Mouse (Mus musculus): Measurements from ENCODE around the gene Prlh. TPM values are rescaled to one million over a fixed set of nuclear protein-coding genes. Genes with fewer than 3 reads are reported as not detected.
A peak's percentile ranks its signal among the peaks of the same experiment; 100 is the strongest.

Gene Prlh
- polyA plus RNA-seq, 1 experiment: not detected

DNA sequence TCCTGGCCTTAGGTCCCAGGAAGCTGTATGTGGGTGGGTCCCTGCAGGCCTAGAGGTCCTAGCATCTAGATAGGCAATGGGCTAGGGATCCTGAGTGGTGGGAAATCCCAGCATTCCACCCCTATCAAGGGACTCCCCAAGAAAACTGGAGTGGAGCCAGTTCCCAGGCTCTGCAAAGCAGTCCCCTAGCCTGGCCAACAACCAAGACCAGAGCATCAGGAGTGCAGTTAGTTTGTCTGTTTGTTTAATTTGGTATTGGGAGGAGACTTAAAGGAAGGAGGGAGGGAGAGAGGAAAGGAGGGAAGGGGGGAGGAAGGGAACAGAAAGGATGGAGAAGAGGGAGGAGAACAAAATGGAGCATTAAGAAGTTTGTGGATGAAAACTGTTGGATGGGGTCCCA lies 43.7 kb upstream of the Prlh start:
- H3ac ChIP-seq (ENCODE audit: control insufficient read depth, insufficient read length, low read depth): no peak overlapping the region
- no peak overlapping the region for H3K4me3 ChIP-seq (ENCODE audit: insufficient read depth, poor library complexity, severe bottlenecking)
- no peaks in the 10 kb centered on the region for H3K79me2 ChIP-seq (ENCODE audit: control insufficient read depth, insufficient read depth)
- H3K36me3 ChIP-seq (ENCODE audit: control insufficient read depth, insufficient read depth): no peaks in the 10 kb centered on the region
- no peaks in the 10 kb centered on the region for H3K27me3 ChIP-seq (ENCODE audit: control insufficient read depth, insufficient read depth, insufficient read length)
- no peaks in the 10 kb centered on the region for H3K79me3 ChIP-seq (ENCODE audit: low read depth)
- no peak for TF ChIP-seq MYOG (IDR thresholded peaks at IDR 0.05; ENCODE audit: control insufficient read depth, extremely low read depth, insufficient read length)
- no peak for TF ChIP-seq MAX (IDR thresholded peaks at IDR 0.05)
- no peak for TF ChIP-seq FOSL1 (IDR thresholded peaks at IDR 0.05; ENCODE audit: insufficient read depth, low read length, poor library complexity, severe bottlenecking)
- no peak for TF ChIP-seq CTCF (IDR thresholded peaks at IDR 0.05; ENCODE audit: control insufficient read depth, insufficient read depth, insufficient read length)
- no peak for TF ChIP-seq USF1 (IDR thresholded peaks at IDR 0.05; ENCODE audit: low read depth)
- TF ChIP-seq MYOD1 (IDR thresholded peaks at IDR 0.05; ENCODE audit: control insufficient read depth, insufficient read length, low read depth): no peak
- TF ChIP-seq CEBPB (IDR thresholded peaks at IDR 0.05; ENCODE audit: low read depth): no peak

DNA sequence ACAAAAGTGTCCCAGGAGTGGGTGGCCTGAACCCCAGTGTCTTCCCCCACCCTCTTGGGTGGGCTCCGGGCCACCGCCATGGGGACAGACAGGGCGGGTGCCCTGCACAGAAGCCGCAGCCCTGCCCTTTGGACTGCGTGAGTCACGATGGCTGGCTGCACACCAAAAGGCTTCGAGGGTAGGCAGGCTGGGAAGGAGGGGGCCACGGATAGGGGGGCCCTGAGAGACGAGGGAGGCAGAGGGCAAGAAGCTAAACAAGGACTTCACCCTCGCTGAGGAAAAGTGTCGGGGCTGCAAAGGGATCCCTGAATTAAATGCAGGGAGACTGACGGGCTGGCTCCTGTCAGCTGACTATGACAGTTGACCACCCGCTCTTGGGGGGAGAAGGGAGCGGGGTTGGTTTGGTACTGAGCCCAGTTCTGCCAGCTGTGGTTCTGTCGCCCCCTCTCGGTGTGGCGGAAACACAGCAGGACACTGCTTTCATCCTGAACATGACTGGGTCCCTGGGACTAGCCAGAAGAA lies 43.2 kb upstream of the Prlh start:
- Histone ChIP-seq H3K4me3 (ENCODE audit: insufficient read depth, poor library complexity, severe bottlenecking) (no peak overlapping the region), H3K36me3 (ENCODE audit: control insufficient read depth, insufficient read depth) (no peaks in the 10 kb centered on the region), H3ac (ENCODE audit: control insufficient read depth, insufficient read length, low read depth) (peak overlapping the region; percentile 1), H3K79me3 (ENCODE audit: low read depth) (no peaks in the 10 kb centered on the region), H3K79me2 (ENCODE audit: control insufficient read depth, insufficient read depth) (no peaks in the 10 kb centered on the region), H3K27me3 (ENCODE audit: control insufficient read depth, insufficient read depth, insufficient read length) (no peaks in the 10 kb centered on the region)
- TF ChIP-seq CEBPB (IDR thresholded peaks at IDR 0.05; ENCODE audit: low read depth): no peak
- TF ChIP-seq MAX (IDR thresholded peaks at IDR 0.05): no peak
- TF ChIP-seq USF1 (IDR thresholded peaks at IDR 0.05; ENCODE audit: low read depth): no peak
- TF ChIP-seq CTCF (IDR thresholded peaks at IDR 0.05; ENCODE audit: control insufficient read depth, insufficient read depth, insufficient read length): peak; percentile 73
- no peak for TF ChIP-seq MYOG (IDR thresholded peaks at IDR 0.05; ENCODE audit: control insufficient read depth, extremely low read depth, insufficient read length)
- TF ChIP-seq FOSL1 (IDR thresholded peaks at IDR 0.05; ENCODE audit: insufficient read depth, low read length, poor library complexity, severe bottlenecking): peak; percentile 9
- no peak for TF ChIP-seq MYOD1 (IDR thresholded peaks at IDR 0.05; ENCODE audit: control insufficient read depth, insufficient read length, low read depth)

DNA sequence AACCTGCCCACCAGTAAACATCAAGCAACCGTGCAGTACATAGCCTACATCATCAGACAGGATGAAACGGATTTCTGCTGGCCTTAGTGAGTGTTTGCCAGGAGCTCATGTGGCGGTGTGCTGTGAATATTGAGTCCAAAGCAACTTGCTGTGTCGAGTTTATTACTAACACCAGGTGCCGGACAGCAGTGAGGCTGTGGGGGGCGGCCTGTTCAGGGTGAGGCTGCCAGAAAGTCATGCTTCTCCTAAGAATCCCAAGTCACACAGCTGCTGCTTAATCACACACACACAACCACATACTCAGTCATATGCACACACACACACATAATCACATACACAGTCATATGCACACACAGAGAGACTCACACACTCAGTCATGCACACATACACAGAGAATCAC lies 39.7 kb upstream of the Prlh start:
- H3K79me3 ChIP-seq (ENCODE audit: low read depth): no peaks in the 10 kb centered on the region
- H3ac ChIP-seq (ENCODE audit: control insufficient read depth, insufficient read length, low read depth): no peak overlapping the region

DNA sequence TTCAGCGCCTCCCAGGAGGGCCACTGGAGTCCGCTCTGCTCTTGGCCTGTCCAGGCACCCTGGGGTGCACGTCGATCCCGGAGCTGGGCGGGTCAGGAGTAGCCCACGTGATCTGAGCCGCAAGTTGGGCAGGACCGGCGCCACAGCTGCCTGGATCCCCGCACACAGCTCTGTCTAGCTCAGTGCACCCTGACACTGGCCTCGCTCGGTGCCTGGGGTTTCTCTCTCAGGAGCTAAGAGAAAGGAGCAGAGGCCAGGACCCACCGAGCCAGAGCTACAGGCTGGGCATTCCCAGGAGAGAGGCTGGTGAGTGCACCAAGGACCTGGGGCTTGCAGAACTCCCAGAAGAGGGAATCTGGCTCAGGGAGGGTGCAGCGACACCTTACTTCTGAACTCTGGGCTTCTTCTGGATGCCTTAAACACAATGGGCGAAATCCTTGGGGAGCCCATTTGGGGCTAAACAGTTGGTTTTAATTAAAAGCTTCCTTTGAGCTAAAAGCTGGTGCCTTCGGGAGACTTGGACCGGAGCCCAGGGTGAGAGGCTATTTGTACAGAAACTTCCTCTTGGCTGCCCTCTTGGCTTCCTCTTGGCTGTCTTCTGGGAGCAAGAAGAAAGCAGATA lies 37.8 kb upstream of the Prlh start, which contains the start of gene Mlph:
Gene Mlph, plus strand, starts transcription at position 138 of the 622 bp plus-strand sequence.
- Histone ChIP-seq H3ac (ENCODE audit: control insufficient read depth, insufficient read length, low read depth) (no peak within 1 kb of the TSS), H3K79me3 (ENCODE audit: low read depth) (no peaks in the 10 kb centered on the region), H3K27me3 (ENCODE audit: control insufficient read depth, insufficient read depth, insufficient read length) (no peaks in the 10 kb centered on the region), H3K79me2 (ENCODE audit: control insufficient read depth, insufficient read depth) (no peaks in the 10 kb centered on the region), H3K4me3 (ENCODE audit: insufficient read depth, poor library complexity, severe bottlenecking) (no peak within 1 kb of the TSS), H3K36me3 (ENCODE audit: control insufficient read depth, insufficient read depth) (no peaks in the 10 kb centered on the region)
- TF ChIP-seq USF1 (IDR thresholded peaks at IDR 0.05; ENCODE audit: low read depth): peak; percentile 31
- TF ChIP-seq CTCF (IDR thresholded peaks at IDR 0.05; ENCODE audit: control insufficient read depth, insufficient read depth, insufficient read length): no peak

More for the DNA sequence above, 39.7 kb upstream of the Prlh start:
- Histone ChIP-seq H3K4me3 (ENCODE audit: insufficient read depth, poor library complexity, severe bottlenecking) (no peak overlapping the region), H3K79me2 (ENCODE audit: control insufficient read depth, insufficient read depth) (no peaks in the 10 kb centered on the region), H3K36me3 (ENCODE audit: control insufficient read depth, insufficient read depth) (no peaks in the 10 kb centered on the region), H3K27me3 (ENCODE audit: control insufficient read depth, insufficient read depth, insufficient read length) (no peaks in the 10 kb centered on the region)
- TF ChIP-seq MAX (IDR thresholded peaks at IDR 0.05): no peak
- no peak for TF ChIP-seq USF1 (IDR thresholded peaks at IDR 0.05; ENCODE audit: low read depth)
- TF ChIP-seq FOSL1 (IDR thresholded peaks at IDR 0.05; ENCODE audit: insufficient read depth, low read length, poor library complexity, severe bottlenecking): no peak
- no peak for TF ChIP-seq MYOD1 (IDR thresholded peaks at IDR 0.05; ENCODE audit: control insufficient read depth, insufficient read length, low read depth)
- TF ChIP-seq MYOG (IDR thresholded peaks at IDR 0.05; ENCODE audit: control insufficient read depth, extremely low read depth, insufficient read length): no peak
- TF ChIP-seq CTCF (IDR thresholded peaks at IDR 0.05; ENCODE audit: control insufficient read depth, insufficient read depth, insufficient read length): no peak
- TF ChIP-seq CEBPB (IDR thresholded peaks at IDR 0.05; ENCODE audit: low read depth): no peak

- H3K36me3 ChIP-seq (ENCODE audit: control insufficient read depth, insufficient read depth): no peaks in the 10 kb centered on the region
- TF ChIP-seq USF1 (IDR thresholded peaks at IDR 0.05; ENCODE audit: low read depth) (no peak), MYOG (IDR thresholded peaks at IDR 0.05; ENCODE audit: control insufficient read depth, extremely low read depth, insufficient read length) (no peak), CEBPB (IDR thresholded peaks at IDR 0.05; ENCODE audit: low read depth) (no peak), CTCF (IDR thresholded peaks at IDR 0.05; ENCODE audit: control insufficient read depth, insufficient read depth, insufficient read length) (no peak)
Measured at GRCm38 (mm10) chr1:90917509-90917908, 35.4 kb upstream of the Prlh start.

GRCm38 (mm10) chr1:90921687-90922086 lies 31.2 kb upstream of the Prlh start:
- H3ac ChIP-seq (ENCODE audit: control insufficient read depth, insufficient read length, low read depth): no peak overlapping the region
- no peaks in the 10 kb centered on the region for H3K27me3 ChIP-seq (ENCODE audit: control insufficient read depth, insufficient read depth, insufficient read length)
- no peak overlapping the region for H3K4me3 ChIP-seq (ENCODE audit: insufficient read depth, poor library complexity, severe bottlenecking)
- no peak for TF ChIP-seq MYOG (IDR thresholded peaks at IDR 0.05; ENCODE audit: control insufficient read depth, extremely low read depth, insufficient read length)
- no peak for TF ChIP-seq MYOD1 (IDR thresholded peaks at IDR 0.05; ENCODE audit: control insufficient read depth, insufficient read length, low read depth)
- no peak for TF ChIP-seq CEBPB (IDR thresholded peaks at IDR 0.05; ENCODE audit: low read depth)
- TF ChIP-seq USF1 (IDR thresholded peaks at IDR 0.05; ENCODE audit: low read depth): no peak
- no peak for TF ChIP-seq FOSL1 (IDR thresholded peaks at IDR 0.05; ENCODE audit: insufficient read depth, low read length, poor library complexity, severe bottlenecking)
- TF ChIP-seq MAX (IDR thresholded peaks at IDR 0.05): no peak
- no peak for TF ChIP-seq CTCF (IDR thresholded peaks at IDR 0.05; ENCODE audit: control insufficient read depth, insufficient read depth, insufficient read length)
- no peaks in the 10 kb centered on the region for H3K79me2 ChIP-seq (ENCODE audit: control insufficient read depth, insufficient read depth)
- no peaks in the 10 kb centered on the region for H3K36me3 ChIP-seq (ENCODE audit: control insufficient read depth, insufficient read depth)
- no peaks in the 10 kb centered on the region for H3K79me3 ChIP-seq (ENCODE audit: low read depth)

More at GRCm38 (mm10) chr1:90917509-90917908, 35.4 kb upstream of the Prlh start:
- no peaks in the 10 kb centered on the region for H3K79me3 ChIP-seq (ENCODE audit: low read depth)
- no peaks in the 10 kb centered on the region for H3K79me2 ChIP-seq (ENCODE audit: control insufficient read depth, insufficient read depth)
- H3K27me3 ChIP-seq (ENCODE audit: control insufficient read depth, insufficient read depth, insufficient read length): no peaks in the 10 kb centered on the region
- no peak overlapping the region for H3K4me3 ChIP-seq (ENCODE audit: insufficient read depth, poor library complexity, severe bottlenecking)
- H3ac ChIP-seq (ENCODE audit: control insufficient read depth, insufficient read length, low read depth): no peak overlapping the region

All from C2C12 (cell line).